Mouse (Mus musculus) kidney, postnatal 0 days (tissue): ENCODE results near the gene Eef1akmt3. TPM values are rescaled to one million over a fixed set of nuclear protein-coding genes. Genes with fewer than 3 reads are reported as not detected.

Experiments
- ATAC-seq: fragments of 200-750 bp; cut with Nextera tagmentation; replicated peaks from 2 replicates; pipeline ENCODE4 v1.8.0; 2017; ENCODE audit warnings: low read depth, moderate number of reproducible peaks, moderate TSS enrichment, moderate library complexity; ENCODE audit not compliant: low FRiP score
- DNase-seq: peaks from one replicate; pipeline ENCODE4 v3.0.0-alpha.2; 2016; ENCODE audit warnings: low spot score
- H3K27ac ChIP-seq: fragments of 300-500 bp; sonication (generic); 2 replicates; pipeline ENCODE4 v1.5.1; 2014; ENCODE audit warnings: mild to moderate bottlenecking
- H3K27me3 ChIP-seq: fragments of 300-500 bp; sonication (generic); 2 replicates; pipeline ENCODE4 v1.6.1; 2014; ENCODE audit warnings: low read length, mixed read lengths; ENCODE audit not compliant: insufficient read depth
- H3K36me3 ChIP-seq: fragments of 300-500 bp; sonication (generic); 2 replicates; pipeline ENCODE4 v1.6.1; 2014; ENCODE audit warnings: low read length, mixed read lengths; ENCODE audit not compliant: insufficient read depth
- H3K4me1 ChIP-seq: fragments of 300-500 bp; sonication (generic); replicated peaks from 2 replicates; pipeline ENCODE4 v1.6.1; 2014; ENCODE audit warnings: antibody characterized with exemption, low read length, mixed read lengths; ENCODE audit not compliant: insufficient read depth
- H3K4me2 ChIP-seq: fragments of 300-500 bp; sonication (generic); 2 replicates; pipeline ENCODE4 v1.6.1; 2014; ENCODE audit warnings: mild to moderate bottlenecking, low read length, moderate library complexity, mixed read lengths
- H3K4me3 ChIP-seq: fragments of 300-500 bp; sonication (generic); replicated peaks from 2 replicates; pipeline ENCODE4 v1.5.1; 2014; ENCODE audit warnings: low read depth, low read length
- H3K9ac ChIP-seq: fragments of 300-500 bp; sonication (generic); 2 replicates; pipeline ENCODE4 v1.6.1; 2014; ENCODE audit warnings: low read depth, low read length
- H3K9me3 ChIP-seq: fragments of 300-500 bp; sonication (generic); replicated peaks from 2 replicates; pipeline ENCODE4 v1.6.1; 2016; ENCODE audit warnings: low read length, inconsistent platforms, mixed read lengths
- CTCF ChIP-seq: IDR thresholded peaks from 2 replicates; pipeline ENCODE4 v1.5.1; 2016; ENCODE audit warnings: antibody characterized with exemption, low read depth, mild to moderate bottlenecking, moderate library complexity
- WGBS: fragments of 180-500 bp; shearing (Covaris S2); extraction: QIAGEN DNeasy Blood & Tissue Kit; methylation state at CpG from one replicate; pipeline ENCODE4 v1.1.7; 2014; 5-methylcytosine and 5-hydroxymethylcytosine counted together
- microRNA counts: library from miRNA; unstranded; fragments of <30 nt; microRNA quantifications from one replicate; lab custom pipeline; 2015
- microRNA-seq: library from miRNA; unstranded; fragments of <30 nt; microRNA quantifications from one replicate; pipeline ENCODE4, GENCODE M21; 2016
- polyA plus RNA-seq: library from polyadenylated mRNA; unstranded; fragments of >200 nt; fragmentation: Nextera tagmentation; extraction: Ambion mirVana; gene quantifications from 2 replicates; pipeline ENCODE4 v1.2.1, GENCODE M21; 2015

Eef1akmt3 gene
- polyA plus RNA-seq, 1 experiment from 2014 or later: 0.89 TPM

DNA sequence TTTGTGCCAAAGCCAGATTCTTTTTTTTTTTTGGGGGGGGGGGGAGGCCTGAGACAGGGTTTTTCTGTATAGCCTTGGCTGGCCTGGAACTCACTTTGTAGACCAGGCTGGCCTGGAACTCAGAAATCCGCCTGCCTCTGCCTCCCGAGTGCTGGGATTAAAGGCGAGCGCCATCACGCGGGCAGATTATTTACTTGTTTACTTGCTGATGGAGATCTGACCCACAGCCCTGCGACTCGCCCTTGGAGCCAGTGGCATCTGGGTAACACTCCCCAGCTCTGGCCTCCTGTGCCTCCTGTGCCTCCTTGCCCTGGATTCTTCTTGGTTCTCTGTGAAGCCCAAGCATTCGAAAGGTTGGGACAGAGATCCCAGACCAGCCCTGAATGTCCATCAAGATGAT lies 55.7 kb downstream of the Eef1akmt3 start:
- ATAC-seq: no peak
- H3K9me3 ChIP-seq: no peaks in the 10 kb centered on the region
- H3K4me1 ChIP-seq: peaks cover 73% of the 10 kb centered on the region
- H3K36me3 ChIP-seq: 0 out of 2 replicates have a peak, but pooled peaks cover 9% of the 10 kb centered on the region
- no peaks in the 10 kb centered on the region for H3K27me3 ChIP-seq
- 85% methylated on average over 9 of the region's 9 CpGs for WGBS
- no peak for DNase-seq
- no peak overlapping the region for H3K4me2 ChIP-seq
- no peak for TF ChIP-seq CTCF
- H3K9ac ChIP-seq: no peak overlapping the region
- H3K4me3 ChIP-seq: no peak overlapping the region
- H3K27ac ChIP-seq: peak overlapping the region; percentile 56

DNA sequence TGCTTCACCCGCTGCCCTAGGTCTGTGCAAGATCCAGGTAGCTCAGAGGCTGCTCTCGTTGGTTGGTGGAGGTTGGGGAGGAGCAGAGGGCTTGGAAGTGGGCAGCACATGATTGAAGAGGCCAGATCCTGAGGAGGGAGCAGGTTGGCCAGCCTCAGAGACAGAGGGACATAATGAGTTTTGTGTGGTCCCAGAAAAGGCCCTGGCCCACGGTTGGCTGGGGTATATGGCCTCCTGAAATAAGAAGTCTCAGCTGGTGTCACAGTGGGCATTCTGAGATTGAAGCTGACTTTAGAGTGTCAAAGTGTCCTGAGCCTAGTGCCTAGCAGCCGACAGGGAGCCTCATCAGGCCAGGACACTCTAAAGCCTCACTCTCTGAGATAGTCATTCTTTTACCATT lies 56.2 kb downstream of the Eef1akmt3 start:
- 0 out of 2 replicates have a peak, but pooled peaks cover 9% of the 10 kb centered on the region for H3K36me3 ChIP-seq
- H3K27ac ChIP-seq: peak overlapping the region; percentile 51; the same call in 1 of the 2 replicates
- no peaks in the 10 kb centered on the region for H3K27me3 ChIP-seq
- H3K4me1 ChIP-seq: peaks cover 72% of the 10 kb centered on the region
- H3K9me3 ChIP-seq: no peaks in the 10 kb centered on the region
- TF ChIP-seq CTCF: no peak
- no peak overlapping the region for H3K9ac ChIP-seq
- ATAC-seq (no peak), DNase-seq (no peak)
- WGBS: 63% methylated on average over 4 of the region's 4 CpGs
- peak overlapping the region; percentile 93 for H3K4me2 ChIP-seq
- H3K4me3 ChIP-seq: no peak overlapping the region

DNA sequence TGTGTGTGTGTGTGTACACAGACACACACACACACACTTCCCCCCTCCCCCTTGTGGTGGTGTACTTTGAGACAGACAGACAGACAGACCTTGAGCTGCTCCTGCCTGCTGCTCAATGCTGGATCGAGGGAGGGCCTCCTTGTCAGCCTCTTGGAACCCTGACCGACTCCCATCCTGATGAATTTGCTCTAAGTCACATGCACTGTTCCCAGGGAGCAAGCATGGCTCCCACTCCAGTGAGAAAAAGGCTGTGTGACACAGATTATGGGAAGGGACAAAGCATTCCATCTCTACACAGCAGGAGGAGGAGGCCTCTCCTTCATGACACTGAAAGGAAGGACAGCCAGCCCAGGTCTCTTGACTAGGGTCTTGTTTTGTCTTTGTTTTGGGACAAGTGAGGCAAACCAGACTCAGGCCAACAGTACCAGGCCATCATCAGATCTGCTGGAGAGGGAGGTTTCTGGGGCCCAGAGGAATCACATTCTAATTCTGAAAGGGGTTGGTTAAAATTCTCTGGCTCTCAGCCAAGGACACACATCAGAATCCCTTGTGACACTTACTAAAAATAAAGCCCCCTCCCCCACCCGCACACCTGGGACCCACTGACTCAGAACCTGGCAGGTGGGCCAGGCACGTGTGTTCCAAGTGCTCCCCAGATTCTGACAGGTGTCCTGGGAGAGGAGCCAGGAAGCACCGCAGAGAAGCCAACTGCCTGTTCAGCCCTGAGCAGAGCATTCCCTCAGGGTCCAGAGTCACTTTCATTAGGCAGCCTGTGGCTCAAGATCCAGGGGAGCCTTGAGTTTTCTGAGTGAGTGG lies 56.9 kb downstream of the Eef1akmt3 start:
- peak overlapping the region; percentile 93 for H3K4me2 ChIP-seq
- no peak for DNase-seq
- TF ChIP-seq CTCF: no peak
- no peaks in the 10 kb centered on the region for H3K9me3 ChIP-seq
- no peaks in the 10 kb centered on the region for H3K27me3 ChIP-seq
- H3K27ac ChIP-seq: peak overlapping the region; percentile 51
- ATAC-seq: no peak
- no peak overlapping the region for H3K9ac ChIP-seq
- 9% methylated on average over 5 of the region's 5 CpGs for WGBS
- H3K4me3 ChIP-seq: no peak overlapping the region
- 0 out of 2 replicates have a peak, but pooled peaks cover 9% of the 10 kb centered on the region for H3K36me3 ChIP-seq
- H3K4me1 ChIP-seq: peaks cover 70% of the 10 kb centered on the region

DNA sequence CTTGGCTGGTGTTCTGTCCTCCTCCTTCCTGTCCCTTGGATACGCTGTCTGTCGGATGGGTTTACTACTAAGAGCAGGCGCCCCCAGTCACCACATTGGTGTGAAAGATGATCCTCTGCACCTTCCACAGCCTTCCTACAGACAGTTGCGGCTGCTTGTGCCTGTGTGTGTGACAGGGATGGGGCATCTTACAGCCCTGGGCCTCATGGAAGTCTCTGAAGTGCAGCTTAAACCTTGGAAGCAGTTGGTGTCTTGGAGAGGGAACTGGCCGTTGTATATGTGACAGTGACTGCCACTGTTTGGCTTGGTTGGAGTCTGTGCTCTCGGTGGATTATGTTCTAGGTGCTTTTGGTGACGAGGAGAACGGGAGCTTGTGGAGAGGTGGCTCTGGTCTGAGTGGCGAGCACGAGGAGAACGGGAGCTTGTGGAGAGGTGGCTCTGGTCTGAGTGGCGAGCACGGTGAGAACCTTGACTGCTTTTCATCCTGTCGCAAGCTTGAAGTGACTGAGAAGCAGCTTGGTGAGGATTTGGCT lies 58.1 kb downstream of the Eef1akmt3 start:
- H3K4me3 ChIP-seq: peak overlapping the region; percentile 98
- DNase-seq (no peak), ATAC-seq (no peak)
- H3K27me3 ChIP-seq: no peaks in the 10 kb centered on the region
- peak overlapping the region; percentile 66 for H3K9ac ChIP-seq
- H3K27ac ChIP-seq: no peak overlapping the region
- 24% methylated on average over 14 of the region's 14 CpGs for WGBS
- no peaks in the 10 kb centered on the region for H3K9me3 ChIP-seq
- 0 out of 2 replicates have a peak, but pooled peaks cover 9% of the 10 kb centered on the region for H3K36me3 ChIP-seq
- TF ChIP-seq CTCF: no peak
- peak overlapping the region; percentile 93 for H3K4me2 ChIP-seq
- H3K4me1 ChIP-seq: peaks cover 63% of the 10 kb centered on the region

DNA sequence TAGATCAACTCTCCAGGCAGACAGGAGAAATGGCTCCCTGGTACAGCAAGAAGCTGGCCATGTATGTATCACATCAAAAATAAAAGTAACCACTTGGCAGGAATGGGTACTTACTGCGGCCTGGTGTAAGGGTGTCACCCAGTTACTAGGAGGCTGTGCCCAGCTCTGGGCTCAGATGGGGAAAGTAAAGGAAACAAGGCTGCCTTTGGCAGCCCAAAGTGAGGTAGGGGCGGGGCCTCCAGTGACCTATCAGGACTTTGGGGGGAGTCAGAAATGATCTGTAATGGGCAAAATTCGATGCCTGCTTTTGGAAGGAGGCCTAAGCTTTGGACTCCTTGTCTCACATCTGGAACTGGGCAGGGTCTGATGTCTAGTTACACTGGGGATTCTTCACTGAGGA lies 59.6 kb downstream of the Eef1akmt3 start:
- no peaks in the 10 kb centered on the region for H3K9me3 ChIP-seq
- 46% methylated on average over 3 of the region's 3 CpGs for WGBS
- DNase-seq (no peak), ATAC-seq (no peak)
- peak overlapping the region; percentile 98 for H3K4me3 ChIP-seq
- no peaks in the 10 kb centered on the region for H3K27me3 ChIP-seq
- H3K36me3 ChIP-seq: 0 out of 2 replicates have a peak, but pooled peaks cover 4% of the 10 kb centered on the region
- peak overlapping the region; percentile 66 for H3K9ac ChIP-seq
- peaks cover 51% of the 10 kb centered on the region for H3K4me1 ChIP-seq
- no peak for TF ChIP-seq CTCF
- peak overlapping the region; percentile 32; the same call in 1 of the 2 replicates for H3K27ac ChIP-seq
- peak overlapping the region; percentile 93 for H3K4me2 ChIP-seq

MicroRNAs encoded within 50 kb of the gene (microRNA counts, 519-probe panel; counts per million panel counts)
- microRNA mmu-miR-26a (lab: Ali Mortazavi, UCI): 4,057 counts per million, percentile 76 among the panel's probes with 10 or more counts
- microRNA mmu-miR-546 (lab: Ali Mortazavi, UCI): 330 counts per million, percentile 68 among the panel's probes with 10 or more counts

Small RNAs within 50 kb of the gene (microRNA-seq; reads per million reads assigned to microRNA genes)
- gene Mir26a-2 (67.1 reads per million, percentile 48 among the genes with 10 or more reads in this experiment), gene Mir546 (not detected)

Other genes starting within 250 kb of the Eef1akmt3 start
- gene Atp23, start 140.2 kb downstream of the Eef1akmt3 start, polyA plus RNA-seq: 20.5 and 22.6 TPM in 2 replicates
- gene Ctdsp2, start 62.8 kb downstream of the Eef1akmt3 start, polyA plus RNA-seq: 62.4 and 68.5 TPM in 2 replicates
- gene Avil, start 40.8 kb downstream of the Eef1akmt3 start, polyA plus RNA-seq: 0.07 and 0.10 TPM in 2 replicates
- 97.3 and 109 TPM in 2 replicates for gene Tsfm, start 10.7 kb downstream of the Eef1akmt3 start, polyA plus RNA-seq
- gene Mettl1, start 99 bp downstream of the Eef1akmt3 start, polyA plus RNA-seq: 37.4 and 40.2 TPM in 2 replicates
- 38.9 and 58.0 TPM in 2 replicates for gene Cyp27b1, start 6.7 kb upstream of the Eef1akmt3 start, polyA plus RNA-seq
- gene March9, start 18.7 kb upstream of the Eef1akmt3 start, polyA plus RNA-seq: 1.6 and 1.9 TPM in 2 replicates
- gene Cdk4, start 22.0 kb upstream of the Eef1akmt3 start, polyA plus RNA-seq: 1,113 and 1,153 TPM in 2 replicates
- gene Tspan31, start 28.8 kb upstream of the Eef1akmt3 start, polyA plus RNA-seq: 157 and 171 TPM in 2 replicates
- 0.04 and 0.09 TPM in 2 replicates for gene Agap2, start 33.8 kb upstream of the Eef1akmt3 start, polyA plus RNA-seq
- 107 and 114 TPM in 2 replicates for gene Os9, start 79.6 kb upstream of the Eef1akmt3 start, polyA plus RNA-seq
- gene B4galnt1, start 123.7 kb upstream of the Eef1akmt3 start, polyA plus RNA-seq: 15.0 and 16.4 TPM in 2 replicates
- 2.8 and 3.1 TPM in 2 replicates for gene Slc26a10, start 139.1 kb upstream of the Eef1akmt3 start, polyA plus RNA-seq
- 27.9 and 29.0 TPM in 2 replicates for gene Arhgef25, start 148.6 kb upstream of the Eef1akmt3 start, polyA plus RNA-seq
- gene Dtx3, start 154.2 kb upstream of the Eef1akmt3 start, polyA plus RNA-seq: 83.3 and 85.1 TPM in 2 replicates
- 45.0 and 50.1 TPM in 2 replicates for gene Pip4k2c, start 170.1 kb upstream of the Eef1akmt3 start, polyA plus RNA-seq
- gene Kif5a, start 221.8 kb upstream of the Eef1akmt3 start, polyA plus RNA-seq: 0.28 and 0.47 TPM in 2 replicates
- 177 and 190 TPM in 2 replicates for gene Dctn2, start 224.9 kb upstream of the Eef1akmt3 start, polyA plus RNA-seq
- gene Mbd6, start 247.5 kb upstream of the Eef1akmt3 start, polyA plus RNA-seq: 10.5 and 10.7 TPM in 2 replicates